8 mouse cellular contexts compared by ENCODE assay signal in genomic region chr6:134220209-134220777, GRCm38 (mm10).
A peak's percentile ranks its signal among the peaks of the same experiment; 100 is the strongest.
DNase-seq lines count a peak whose midpoint lies in the region; ATAC-seq lines count a peak whose summit lies in the region.

No protein-coding gene starts in this region.

- DNase-seq in layer of hippocampus, adult 9-11 months, result peak; percentile 43
- no peak for DNase-seq in layer of hippocampus, postnatal 25 days (ENCODE audit: extremely low spot score in 1 of 2, low spot score in 1 of 2)
- peak; percentile 79 for DNase-seq in adrenal gland, adult 2 months
- DNase-seq in kidney, adult 18-20 months, result peak; percentile 54
- DNase-seq in adipocyte (ENCODE audit: low spot score), result no peak
- DNase-seq in embryo, embryonic 11 days, result no peak
- no peak for DNase-seq in frontal cortex, postnatal 14 days (ENCODE audit: low spot score in 2 of 2)

- ATAC-seq in monocyte, adult 5-6 weeks (replicated peaks; ENCODE audit: insufficient number of reproducible peaks, low FRiP score, low TSS enrichment, poor library complexity, severe bottlenecking), result peak; percentile 78

Comparison
In these comparisons a context has a peak if more than half of its experiments do, and no peak if none do; other contexts are left out.
1. DNase-seq: peak in layer of hippocampus, adult 9-11 months (single experiment), adrenal gland, adult 2 months (single experiment) and kidney, adult 18-20 months (single experiment); none in layer of hippocampus, postnatal 25 days (0 of 2), adipocyte (single experiment), embryo, embryonic 11 days (single experiment) and frontal cortex, postnatal 14 days (0 of 2).